8 mouse cellular contexts compared by ENCODE assay signal in genomic region chr6:48840973-48841625, GRCm38 (mm10). TPM values are rescaled to one million over a fixed set of nuclear protein-coding genes. Genes with fewer than 3 reads are reported as not detected.
DNase-seq lines count a peak whose midpoint lies in the region; ATAC-seq lines count a peak whose summit lies in the region.

Tmem176b (minus strand) TSS chr6:48841496.

- intact Hi-C loops in left cerebral cortex, postnatal 14 days (cut with DNase I) = no loop called here

- peak; percentile 95 for DNase-seq in adrenal gland, adult 8-10 months
- DNase-seq in embryo, embryonic 9.5 days (ENCODE audit: extremely low spot score) = peak; percentile 57
- peak; percentile 50 for DNase-seq in gonadal fat pad, adult 2 months (ENCODE audit: low read depth)
- peak; percentile 85 to 90 for DNase-seq in left cerebral cortex, postnatal 14 days (ENCODE audit: low spot score in 2 of 2)
- peak; percentile 72 for DNase-seq in right cerebral cortex, postnatal 25 days
- no peak for DNase-seq in c-Kit-positive CD71-positive TER-119-positive erythroid progenitor cells, embryonic 14.5 days (ENCODE audit: low spot score)

- ATAC-seq in intestine, embryonic 16.5 days = peak; percentile 95
- ATAC-seq in megakaryocyte progenitor cell, adult 5-6 weeks (replicated peaks; ENCODE audit: poor library complexity) = peak; percentile 65

- peak within 1 kb of the TSS; percentile 81 for H3K9ac ChIP-seq in intestine, embryonic 16.5 days (ENCODE audit: low read depth, low read length)

- H3K4me3 ChIP-seq in intestine, embryonic 16.5 days (ENCODE audit: low read length) = peak within 1 kb of the TSS; percentile 62

- WGBS in intestine, embryonic 16.5 days = 3% methylated on average over 6 of the region's 6 CpGs

- peak within 1 kb of the TSS; percentile 89 for H3K4me2 ChIP-seq in intestine, embryonic 16.5 days (ENCODE audit: low read depth, low read length)

- H3K27ac ChIP-seq in intestine, embryonic 16.5 days (ENCODE audit: low read length) = peak within 1 kb of the TSS; percentile 98

- no peaks in the 10 kb centered on the region for H3K9me3 ChIP-seq in intestine, embryonic 16.5 days (ENCODE audit: control insufficient read depth, low read length)

- H3K4me1 ChIP-seq in intestine, embryonic 16.5 days (ENCODE audit: control insufficient read depth, insufficient read depth, low read length) = peaks cover 35% of the 10 kb centered on the region

- peaks cover 26% of the 10 kb centered on the region for H3K36me3 ChIP-seq in intestine, embryonic 16.5 days (ENCODE audit: control insufficient read depth, insufficient read depth, low read length)

- H3K27me3 ChIP-seq in intestine, embryonic 16.5 days (replicated peaks; ENCODE audit: control insufficient read depth, insufficient read depth, low read length) = no peaks in the 10 kb centered on the region

RNA-seq across cellular contexts. Expression of gene Tmem176b, which starts in this region (rescaled TPM):
- 100 to 1,000 TPM; 722 to 872 (median 775) TPM for total RNA-seq in adrenal gland, adult 8-10 months (2022)
- 390 and 419 TPM in 2 replicates for polyA plus RNA-seq in gonadal fat pad, adult 2 months (2012; rRNA removed)
- polyA plus RNA-seq in intestine, embryonic 16.5 days (2015; fragmentation: Nextera tagmentation; extraction: Ambion mirVana) = 403 and 414 TPM in 2 replicates
- 10 to 100 TPM; 45.7 to 47.3 TPM for total RNA-seq in left cerebral cortex, postnatal 14 days (2021)
- 90.6 and 115 TPM in 2 replicates for total RNA-seq in megakaryocyte progenitor cell, adult 5-6 weeks (2015)
- 84.2 and 92.0 TPM in 2 replicates for total RNA-seq in megakaryocyte progenitor cell, adult 5-6 weeks (2017)

Comparison
In these comparisons a context has a peak if more than half of its experiments do, and no peak if none do; other contexts are left out.
1. RNA of gene Tmem176b (total RNA-seq): 722 to 872 TPM in adrenal gland, adult 8-10 months; 84.2 to 115 TPM in megakaryocyte progenitor cell, adult 5-6 weeks and 45.7 to 47.3 TPM in left cerebral cortex, postnatal 14 days; every median in the first group is over 4 times any median in the second.